Mouse (Mus musculus): Measurements from ENCODE around the gene Ccnt2.
A peak's percentile ranks its signal among the peaks of the same experiment; 100 is the strongest.
"Not testable (repeated sequence)": the region's sequence is repeated elsewhere in the genome, so short reads cannot be mapped to it uniquely, and the experiment has no call there.

Gene Ccnt2

GRCm38 (mm10) chr1:127773803-127774500 lies at the start of gene Ccnt2:
TSS of gene Ccnt2 (plus strand) at chr1:127774164.
- DNase-seq (ENCODE audit: extremely low spot score, low read depth, low spot score) = peak; percentile 91

- no peak for DNase-seq (ENCODE audit: extremely low spot score, low read depth, low spot score)
These were observed 44.9 kb upstream of the Ccnt2 start, which contains the start of gene Acmsd for GRCm38 (mm10) chr1:127729096-127729495. TSS of gene Acmsd (plus strand) at chr1:127729413.

- no peak for DNase-seq (ENCODE audit: extremely low spot score, low read depth, low spot score)
These were observed 42.9 kb upstream of the Ccnt2 start for GRCm38 (mm10) chr1:127731086-127731485.

GRCm38 (mm10) chr1:127732435-127732834 lies 41.5 kb upstream of the Ccnt2 start:
- DNase-seq (ENCODE audit: extremely low spot score, low read depth, low spot score) = no peak

GRCm38 (mm10) chr1:127732841-127733240 lies 41.1 kb upstream of the Ccnt2 start:
- no peak for DNase-seq (ENCODE audit: extremely low spot score, low read depth, low spot score)

- no peak for DNase-seq (ENCODE audit: extremely low spot score, low read depth, low spot score)
These were observed 38.6 kb upstream of the Ccnt2 start for GRCm38 (mm10) chr1:127735356-127735755.

- DNase-seq (ENCODE audit: extremely low spot score, low read depth, low spot score) = no peak
These were observed 23.4 kb upstream of the Ccnt2 start for GRCm38 (mm10) chr1:127750401-127751102.

- no peak for DNase-seq (ENCODE audit: extremely low spot score, low read depth, low spot score)
These were observed 18.2 kb upstream of the Ccnt2 start for GRCm38 (mm10) chr1:127755806-127756205.

GRCm38 (mm10) chr1:127756331-127757163 lies 17.4 kb upstream of the Ccnt2 start:
- DNase-seq (ENCODE audit: extremely low spot score, low read depth, low spot score) = no peak

GRCm38 (mm10) chr1:127757164-127757545 lies 16.8 kb upstream of the Ccnt2 start:
- DNase-seq (ENCODE audit: extremely low spot score, low read depth, low spot score) = not testable (repeated sequence)

GRCm38 (mm10) chr1:127765468-127765867 lies 8.5 kb upstream of the Ccnt2 start:
- DNase-seq (ENCODE audit: extremely low spot score, low read depth, low spot score) = no peak

- no peak for DNase-seq (ENCODE audit: extremely low spot score, low read depth, low spot score)
These were observed 7.2 kb upstream of the Ccnt2 start for GRCm38 (mm10) chr1:127766741-127767140.

- DNase-seq (ENCODE audit: extremely low spot score, low read depth, low spot score) = no peak
These were observed 664 bp upstream of the Ccnt2 start for GRCm38 (mm10) chr1:127773198-127773802.

GRCm38 (mm10) chr1:127774501-127774880 lies 527 bp downstream of the Ccnt2 start:
- DNase-seq (ENCODE audit: extremely low spot score, low read depth, low spot score) = no peak

- no peak for DNase-seq (ENCODE audit: extremely low spot score, low read depth, low spot score)
These were observed 1.3 kb downstream of the Ccnt2 start for GRCm38 (mm10) chr1:127775206-127775720.

GRCm38 (mm10) chr1:127776246-127776645 lies 2.3 kb downstream of the Ccnt2 start:
- no peak for DNase-seq (ENCODE audit: extremely low spot score, low read depth, low spot score)

- no peak for DNase-seq (ENCODE audit: extremely low spot score, low read depth, low spot score)
These were observed 4.6 kb downstream of the Ccnt2 start for GRCm38 (mm10) chr1:127778611-127779010.

GRCm38 (mm10) chr1:127780142-127780541 lies 6.2 kb downstream of the Ccnt2 start:
- DNase-seq (ENCODE audit: extremely low spot score, low read depth, low spot score) = no peak

- no peak for DNase-seq (ENCODE audit: extremely low spot score, low read depth, low spot score)
These were observed 6.9 kb downstream of the Ccnt2 start for GRCm38 (mm10) chr1:127780849-127781248.

- DNase-seq (ENCODE audit: extremely low spot score, low read depth, low spot score) = no peak
These were observed 9.9 kb downstream of the Ccnt2 start for GRCm38 (mm10) chr1:127783862-127784261.

- DNase-seq (ENCODE audit: extremely low spot score, low read depth, low spot score) = no peak
These were observed 11.9 kb downstream of the Ccnt2 start for GRCm38 (mm10) chr1:127785882-127786281.

Measured in hindlimb bud, embryonic 11.5 days (tissue).